Mouse (Mus musculus) adrenal gland, postnatal 4 days (tissue): ENCODE results near the gene Zbtb3. TPM values are rescaled to one million over a fixed set of nuclear protein-coding genes. Genes with fewer than 3 reads are reported as not detected.

ENCODE experiments used
- DNase-seq, 2 experiments: peaks; one replicate each; pipeline ENCODE4 v3.0.0; 2021 to 2022; ENCODE audit warnings: low spot score in 2 of 2, mixed read lengths in 2 of 2
- total RNA-seq, 2 experiments: library from RNA; stranded (reverse); gene quantifications; 2 replicates each; pipeline ENCODE4 v1.2.3; 2021

Gene Zbtb3
- total RNA-seq, 2 experiments from 2014 or later = 2.0 to 2.4 TPM

GRCm38 (mm10) chr19:8839103-8839907 lies 37.0 kb downstream of the Zbtb3 start, which contains the start of gene Gng3:
TSS of gene Gng3 (minus strand) at chr19:8839194.
- no peak for DNase-seq

- DNase-seq = peak in 1 of 2 experiments; percentile 70
These were observed 37.8 kb downstream of the Zbtb3 start for GRCm38 (mm10) chr19:8839908-8840791.

- DNase-seq = no peak
These were observed 38.7 kb downstream of the Zbtb3 start for GRCm38 (mm10) chr19:8841012-8841411.

GRCm38 (mm10) chr19:8842961-8843360 lies 40.6 kb downstream of the Zbtb3 start:
- no peak for DNase-seq

GRCm38 (mm10) chr19:8844371-8845129 lies 42.2 kb downstream of the Zbtb3 start:
- DNase-seq = peak in 1 of 2 experiments; percentile 75

- no peak for DNase-seq
These were observed 46.0 kb downstream of the Zbtb3 start for GRCm38 (mm10) chr19:8848356-8848755.

- no peak for DNase-seq
These were observed 48.1 kb downstream of the Zbtb3 start, which contains the start of gene Lrrn4cl for GRCm38 (mm10) chr19:8850402-8850901. TSS of gene Lrrn4cl (plus strand) at chr19:8850768.

GRCm38 (mm10) chr19:8851639-8852038 lies 49.3 kb downstream of the Zbtb3 start:
- DNase-seq = no peak

- no peak for DNase-seq
These were observed 50.0 kb downstream of the Zbtb3 start for GRCm38 (mm10) chr19:8852236-8852928.

- DNase-seq = no peak
These were observed 50.8 kb downstream of the Zbtb3 start for GRCm38 (mm10) chr19:8853117-8853516.

Other genes starting within 250 kb of the Zbtb3 start
- 10 to 100 TPM in 1 of 2 experiments, under 1 TPM in 1; 0.87 to 12.2 TPM for gene Slc22a8, start 211.3 kb upstream of the Zbtb3 start, total RNA-seq
- gene Slc22a6, start 184.5 kb upstream of the Zbtb3 start, total RNA-seq = 1 to 10 TPM in 1 of 2 experiments, under 1 TPM in 1; 0.20 to 7.5 TPM
- 1 to 10 TPM; 2.7 to 3.0 TPM for gene Chrm1, start 138.8 kb upstream of the Zbtb3 start, total RNA-seq
- 100 to 1,000 TPM; 161 to 174 TPM for gene Slc3a2, start 79.2 kb upstream of the Zbtb3 start, total RNA-seq
- 10 to 100 TPM; 64.2 to 64.3 TPM for gene Wdr74, start 66.7 kb upstream of the Zbtb3 start, total RNA-seq
- 1 to 10 TPM; 2.3 to 2.5 TPM for gene 1700092M07Rik, start 61.8 kb upstream of the Zbtb3 start, total RNA-seq
- gene Stx5a, start 61.1 kb upstream of the Zbtb3 start, total RNA-seq = 100 to 1,000 TPM; 118 to 125 TPM
- 100 to 1,000 TPM; 124 to 145 TPM for gene Nxf1, start 45.5 kb upstream of the Zbtb3 start, total RNA-seq
- gene Tmem223, start 31.6 kb upstream of the Zbtb3 start, total RNA-seq = 100 to 1,000 TPM; 102 to 103 TPM
- 10 to 100 TPM; 65.4 to 68.6 TPM for gene Tmem179b, start 28.1 kb upstream of the Zbtb3 start, total RNA-seq
- 10 to 100 TPM; 18.3 to 18.9 TPM for gene Taf6l, start 16.1 kb upstream of the Zbtb3 start, total RNA-seq
- gene Polr2g, start 4.0 kb upstream of the Zbtb3 start, total RNA-seq = 100 to 1,000 TPM; 103 TPM
- 10 to 100 TPM; 32.1 to 34.3 TPM for gene Ttc9c, start 16.8 kb downstream of the Zbtb3 start, total RNA-seq
- 10 to 100 TPM; 73.5 to 83.1 TPM for gene Hnrnpul2, start 17.5 kb downstream of the Zbtb3 start, total RNA-seq
- gene AC129217.1, start 27.2 kb downstream of the Zbtb3 start, total RNA-seq = not detected
- gene Bscl2, start 34.9 kb downstream of the Zbtb3 start, total RNA-seq = 100 to 1,000 TPM in 1 of 2 experiments, 10 to 100 TPM in 1; 91.5 to 102 TPM
- gene Gng3, start 36.6 kb downstream of the Zbtb3 start, total RNA-seq = 10 to 100 TPM; 14.5 to 16.3 TPM
- gene Lrrn4cl, start 48.2 kb downstream of the Zbtb3 start, total RNA-seq = 1 to 10 TPM; 3.5 to 4.2 TPM
- gene Ubxn1, start 68.9 kb downstream of the Zbtb3 start, total RNA-seq = 100 to 1,000 TPM; 217 to 224 TPM
- 10 to 100 TPM; 56.6 to 59.1 TPM for gene Uqcc3, start 78.4 kb downstream of the Zbtb3 start, total RNA-seq
- 10 to 100 TPM; 11.8 to 12.7 TPM for gene Lbhd1, start 81.2 kb downstream of the Zbtb3 start, total RNA-seq
- gene Gm49403, start 81.4 kb downstream of the Zbtb3 start, total RNA-seq = not detected
- gene 1810009A15Rik, start 86.3 kb downstream of the Zbtb3 start, total RNA-seq = 10 to 100 TPM; 36.7 to 37.7 TPM
- gene Gm49416, start 86.4 kb downstream of the Zbtb3 start, total RNA-seq = 1 to 10 TPM; 2.8 to 3.3 TPM
- gene Ints5, start 90.5 kb downstream of the Zbtb3 start, total RNA-seq = 10 to 100 TPM; 29.6 to 30.9 TPM
- 100 to 1,000 TPM; 183 to 194 TPM for gene Ganab, start 95.5 kb downstream of the Zbtb3 start, total RNA-seq
- gene B3gat3, start 117.8 kb downstream of the Zbtb3 start, total RNA-seq = 10 to 100 TPM; 56.2 to 56.8 TPM
- 10 to 100 TPM; 13.3 to 15.3 TPM for gene Rom1, start 126.8 kb downstream of the Zbtb3 start, total RNA-seq
- gene Eml3, start 127.0 kb downstream of the Zbtb3 start, total RNA-seq = 10 to 100 TPM; 65.2 to 72.1 TPM
- gene Mta2, start 139.3 kb downstream of the Zbtb3 start, total RNA-seq = 100 to 1,000 TPM; 141 to 144 TPM
- gene Tut1, start 151.3 kb downstream of the Zbtb3 start, total RNA-seq = 10 to 100 TPM; 23.2 to 26.9 TPM
- gene Eef1g, start 164.5 kb downstream of the Zbtb3 start, total RNA-seq = 100 to 1,000 TPM; 505 to 508 TPM
- gene Ahnak, start 186.7 kb downstream of the Zbtb3 start, total RNA-seq = 100 to 1,000 TPM; 125 to 131 TPM